ENCODE assay signal across 13 mouse cellular contexts in the genomic region with DNA sequence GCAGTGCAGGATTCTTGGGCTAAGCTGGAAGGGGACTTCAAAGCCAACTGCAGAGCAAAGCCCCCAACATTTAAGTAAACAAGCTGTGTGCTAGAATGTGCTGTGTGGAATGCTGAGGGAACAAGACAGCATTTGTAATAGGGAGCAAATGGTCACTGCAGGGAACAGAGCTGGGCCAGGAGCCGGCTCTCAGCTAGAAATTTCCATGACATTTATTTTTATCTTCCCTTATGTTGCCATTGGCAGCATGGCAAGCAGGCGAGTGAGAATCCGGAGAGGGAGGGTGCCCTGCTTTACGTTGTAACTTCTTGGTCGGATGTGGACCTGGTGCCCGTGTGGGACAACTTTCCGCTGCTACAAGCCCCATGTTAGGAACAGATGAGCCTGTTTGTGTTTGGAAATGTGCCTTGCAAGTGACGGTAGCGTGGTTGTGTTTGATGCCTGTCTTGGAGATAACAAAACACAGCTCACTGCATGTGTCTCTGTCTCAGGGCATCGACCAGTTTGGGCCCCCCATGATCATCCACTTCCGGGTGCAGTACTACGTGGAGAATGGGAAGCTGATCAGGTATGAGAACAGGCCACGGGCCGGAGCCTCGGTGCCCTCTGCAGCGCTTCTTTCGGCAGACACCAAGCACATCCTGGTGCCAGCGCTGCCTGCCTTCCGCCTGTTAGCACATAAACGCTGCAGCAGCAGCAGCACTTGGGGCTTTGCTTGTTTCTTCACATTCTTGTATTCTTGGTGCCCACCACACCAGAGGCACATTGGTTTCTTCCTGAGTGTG. TPM values are rescaled to one million over a fixed set of nuclear protein-coding genes. Genes with fewer than 3 reads are reported as not detected.
DNase-seq lines count a peak whose midpoint lies in the region; ATAC-seq lines count a peak whose summit lies in the region.
"Had no signal": no experiment of that assay in that cellular context is flagged by ENCODE, and none has a peak within 500 bp of the region (broad histone marks: within the 10 kb centered on the region; RNA-seq: fewer than 3 reads in every experiment).

No protein-coding gene starts in this region.

- H3K4me2 ChIP-seq in forebrain, embryonic 11.5 days (ENCODE audit: low read depth, low read length, severe bottlenecking), result no peak overlapping the region
- no peak overlapping the region for H3K4me2 ChIP-seq in liver, embryonic 11.5 days
- H3K4me2 ChIP-seq: hindbrain, embryonic 13.5 days; liver, embryonic 15.5 days had no signal

- no peaks in the 10 kb centered on the region for H3K4me1 ChIP-seq in forebrain, embryonic 11.5 days (replicated peaks; ENCODE audit: control insufficient read depth, insufficient read depth, low read length)
- no peaks in the 10 kb centered on the region for H3K4me1 ChIP-seq in forebrain, embryonic 10.5 days
- H3K4me1 ChIP-seq in liver, embryonic 11.5 days (replicated peaks; ENCODE audit: control insufficient read depth, insufficient read depth, low read length), result no peaks in the 10 kb centered on the region
- H3K4me1 ChIP-seq: hindbrain, embryonic 13.5 days; liver, embryonic 15.5 days had no signal

- H3K9me3 ChIP-seq in forebrain, embryonic 11.5 days (ENCODE audit: control insufficient read depth, low read length), result no peaks in the 10 kb centered on the region
- no peaks in the 10 kb centered on the region for H3K9me3 ChIP-seq in forebrain, embryonic 10.5 days
- H3K9me3 ChIP-seq in liver, embryonic 11.5 days (ENCODE audit: control insufficient read depth, low read length), result no peaks in the 10 kb centered on the region
- H3K9me3 ChIP-seq: hindbrain, embryonic 13.5 days; liver, embryonic 15.5 days had no signal

- no peaks in the 10 kb centered on the region for H3K36me3 ChIP-seq in forebrain, embryonic 11.5 days (ENCODE audit: control insufficient read depth, insufficient read depth, low read length)
- H3K36me3 ChIP-seq in forebrain, embryonic 10.5 days (replicated peaks), result peaks cover 51% of the 10 kb centered on the region
- H3K36me3 ChIP-seq in liver, embryonic 11.5 days (ENCODE audit: control insufficient read depth, insufficient read depth, low read length), result no peaks in the 10 kb centered on the region; the same call in 1 of the 2 replicates

- 95% methylated on average over 20 of the region's 20 CpGs for WGBS in forebrain, embryonic 11.5 days
- 95% methylated on average over 20 of the region's 20 CpGs for WGBS in forebrain, embryonic 10.5 days
- 89% methylated on average over 20 of the region's 20 CpGs for WGBS in liver, embryonic 11.5 days

- no peak overlapping the region for H3K27ac ChIP-seq in forebrain, embryonic 11.5 days (ENCODE audit: low read depth, low read length)
- no peak overlapping the region for H3K27ac ChIP-seq in forebrain, embryonic 10.5 days
- no peak overlapping the region for H3K27ac ChIP-seq in liver, embryonic 11.5 days (ENCODE audit: low read depth, low read length)
- H3K27ac ChIP-seq: hindbrain, embryonic 13.5 days; liver, embryonic 15.5 days had no signal

- DNase-seq in forebrain, embryonic 11.5 days (ENCODE audit: low spot score), result peak; percentile 25
- DNase-seq in forebrain, embryonic 10.5 days (ENCODE audit: extremely low spot score, low spot score), result no peak
- DNase-seq in layer of hippocampus, adult 9-11 months, result peak; percentile 18
- no peak for DNase-seq in layer of hippocampus, postnatal 36 days
- DNase-seq in cerebellum, adult 8-10 months, result peak; percentile 82
- peak; percentile 34 to 67 for DNase-seq in left cerebral cortex, postnatal 25 days (ENCODE audit: low spot score in 2 of 2)
- no peak for DNase-seq in spleen, postnatal 10 days (ENCODE audit: low spot score in 2 of 2)
- no peak for DNase-seq in liver, embryonic 11.5 days (ENCODE audit: low spot score)
- DNase-seq: adrenal gland, postnatal 14 days; embryo, embryonic 11 days; kidney, postnatal 4 days had no signal

- H3K27me3 ChIP-seq in forebrain, embryonic 11.5 days (ENCODE audit: control insufficient read depth, insufficient read depth, low read length), result no peaks in the 10 kb centered on the region
- no peaks in the 10 kb centered on the region for H3K27me3 ChIP-seq in forebrain, embryonic 10.5 days (ENCODE audit: poor library complexity, severe bottlenecking)
- no peaks in the 10 kb centered on the region for H3K27me3 ChIP-seq in liver, embryonic 11.5 days (replicated peaks; ENCODE audit: control insufficient read depth, insufficient read depth, low read length)
- H3K27me3 ChIP-seq: hindbrain, embryonic 13.5 days; liver, embryonic 15.5 days had no signal

- H3K9ac ChIP-seq in forebrain, embryonic 11.5 days (ENCODE audit: low read length), result no peak overlapping the region
- H3K9ac ChIP-seq in liver, embryonic 11.5 days (ENCODE audit: low read depth, low read length), result no peak overlapping the region
- H3K9ac ChIP-seq: hindbrain, embryonic 13.5 days; liver, embryonic 15.5 days had no signal

- ATAC-seq in forebrain, embryonic 11.5 days (replicated peaks; ENCODE audit: low FRiP score), result no peak
- no peak for ATAC-seq in liver, embryonic 11.5 days (replicated peaks; ENCODE audit: low FRiP score)

- intact Hi-C loops in left cerebral cortex, postnatal 25 days (cut with DNase I), result no loop called here

- no peak overlapping the region for H3K4me3 ChIP-seq in forebrain, embryonic 11.5 days (ENCODE audit: low read depth, low read length)
- H3K4me3 ChIP-seq in forebrain, embryonic 10.5 days, result no peak overlapping the region
- H3K4me3 ChIP-seq in liver, embryonic 11.5 days (ENCODE audit: low read depth, low read length), result no peak overlapping the region
- H3K4me3 ChIP-seq: hindbrain, embryonic 13.5 days; liver, embryonic 15.5 days had no signal

RNA-seq across cellular contexts. Expression of gene Frmd6, which starts 52.8 kb away (rescaled TPM):
- 20.9 and 22.7 TPM in 2 replicates for polyA plus RNA-seq in forebrain, embryonic 11.5 days (2014; fragmentation: Nextera tagmentation; extraction: Ambion mirVana)
- 25.1 and 27.8 TPM in 2 replicates for polyA plus RNA-seq in forebrain, embryonic 10.5 days (2016; fragmentation: Nextera tagmentation; extraction: Ambion mirVana)
- total RNA-seq in layer of hippocampus, postnatal 36 days (2021), result 10 to 100 TPM; 20.7 to 20.9 TPM
- total RNA-seq in left cerebral cortex, postnatal 25 days (2021), result 10 to 100 TPM; 34.9 to 40.8 TPM
- polyA plus RNA-seq in liver, embryonic 11.5 days (2014; fragmentation: Nextera tagmentation; extraction: Ambion mirVana), result 9.7 and 9.9 TPM in 2 replicates

RNA-seq across cellular contexts. Expression of gene Actr10, which starts 59.5 kb away (rescaled TPM):
- polyA plus RNA-seq in forebrain, embryonic 11.5 days (2014; fragmentation: Nextera tagmentation; extraction: Ambion mirVana), result 251 and 261 TPM in 2 replicates
- polyA plus RNA-seq in forebrain, embryonic 10.5 days (2016; fragmentation: Nextera tagmentation; extraction: Ambion mirVana), result 217 and 218 TPM in 2 replicates
- 100 to 1,000 TPM; 162 to 168 TPM for total RNA-seq in layer of hippocampus, postnatal 36 days (2021)
- total RNA-seq in left cerebral cortex, postnatal 25 days (2021), result 100 to 1,000 TPM; 171 to 190 TPM
- 197 and 201 TPM in 2 replicates for polyA plus RNA-seq in liver, embryonic 11.5 days (2014; fragmentation: Nextera tagmentation; extraction: Ambion mirVana)

Comparison
In these comparisons a context has a peak if more than half of its experiments do, and no peak if none do; other contexts are left out.
1. DNase-seq: peak in forebrain, embryonic 11.5 days (single experiment), layer of hippocampus, adult 9-11 months (single experiment), cerebellum, adult 8-10 months (single experiment) and left cerebral cortex, postnatal 25 days (2 of 2); none in forebrain, embryonic 10.5 days (single experiment), layer of hippocampus, postnatal 36 days (0 of 2), spleen, postnatal 10 days (0 of 2) and liver, embryonic 11.5 days (single experiment).